Mouse (Mus musculus) thymus, adult 2 months (tissue): ENCODE measurements at regions not wholly inside any gene's neighbourhood (a gene's known extent, or its start where the extent isn't known, plus 50 kb on each side); places are given as distances from the start of the nearest gene placed in this dataset.

ENCODE experiments used
- CTCF ChIP-seq: fragments of 200-500 bp; IDR thresholded peaks from 2 replicates; pipeline ENCODE4 v1.5.1; 2012; ENCODE audit warnings: mild to moderate bottlenecking, control low read depth, low read length, moderate library complexity, borderline replicate concordance; ENCODE audit not compliant: control insufficient read depth, poor library complexity, insufficient read depth; ENCODE audit errors: extremely low read depth
- POLR2A ChIP-seq: fragments of 200-500 bp; IDR thresholded peaks from 2 replicates; pipeline ENCODE4 v1.6.1; 2012; ENCODE audit warnings: mild to moderate bottlenecking, low read length, control low read depth, moderate library complexity; ENCODE audit not compliant: control insufficient read depth, poor library complexity, insufficient read depth; ENCODE audit errors: extremely low read depth

DNA sequence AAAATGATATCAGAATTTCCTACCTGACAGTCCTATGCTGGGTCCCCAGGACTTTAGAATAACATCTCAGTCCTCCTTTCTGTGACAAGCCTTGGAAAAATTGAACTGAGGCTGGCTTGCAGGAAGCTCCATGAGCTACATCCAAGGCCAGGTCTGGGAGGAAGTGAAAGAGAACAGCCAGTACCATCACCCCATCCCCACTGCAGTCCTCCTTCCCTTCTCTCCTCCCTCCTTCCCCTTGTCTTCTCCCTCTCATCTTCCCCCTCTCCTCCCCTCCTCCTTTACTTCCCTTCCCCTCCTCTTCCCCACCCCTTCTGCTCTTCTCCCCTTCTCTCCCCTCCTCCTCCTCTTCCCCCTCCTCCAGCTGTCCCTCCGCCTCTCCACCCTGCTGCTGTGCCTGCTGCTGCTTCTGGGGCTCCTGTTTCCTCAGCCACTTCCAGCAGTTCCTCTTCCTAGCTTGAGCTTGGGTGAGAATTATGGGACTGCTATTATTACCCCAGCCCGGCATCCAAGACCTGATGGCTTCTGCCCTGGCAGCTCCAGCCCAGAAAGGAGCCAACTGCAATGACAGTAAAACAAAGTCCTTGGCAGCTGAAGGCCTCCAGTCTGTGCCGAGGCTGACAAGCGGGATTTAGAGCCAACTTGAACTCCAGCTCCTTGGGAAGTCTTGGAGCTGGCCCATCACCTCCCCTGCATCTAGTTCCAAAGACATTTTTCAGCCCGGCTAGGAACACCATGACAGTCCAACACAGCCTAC, 120.8 kb downstream of the Cdc5l start:
- no peak for TF ChIP-seq POLR2A
- no peak for TF ChIP-seq CTCF
